ENCODE assay signal across 9 mouse cellular contexts in genomic region chr2:35559551-35559835, GRCm38 (mm10). TPM values are rescaled to one million over a fixed set of nuclear protein-coding genes. Genes with fewer than 3 reads are reported as not detected.
DNase-seq lines count a peak whose midpoint lies in the region; ATAC-seq and TF ChIP-seq lines count a peak whose summit lies in the region.
"Had no signal": no experiment of that assay in that cellular context is flagged by ENCODE, and none has a peak within 500 bp of the region (broad histone marks: within the 10 kb centered on the region; RNA-seq: fewer than 3 reads in every experiment).

No protein-coding gene starts in this region.

- H3K4me1 ChIP-seq in stomach, postnatal 0 days (replicated peaks; ENCODE audit: control insufficient read depth, insufficient read depth) = no peaks in the 10 kb centered on the region; the same call in 1 of the 2 replicates

- H3K4me3 ChIP-seq in stomach, postnatal 0 days (ENCODE audit: low read depth, low read length) = no peak overlapping the region

- TF ChIP-seq CTCF in stomach, postnatal 0 days (IDR thresholded peaks at IDR 0.05; ENCODE audit: low read depth) = no peak

- intact Hi-C loops in heart, postnatal 14 days (cut with DNase I) = no loop called here

- peak overlapping the region; percentile 65; the same call in 1 of the 2 replicates for H3K27ac ChIP-seq in stomach, postnatal 0 days (replicated peaks)

- H3K9me3 ChIP-seq in stomach, postnatal 0 days (ENCODE audit: control insufficient read depth, low read length) = no peaks in the 10 kb centered on the region

- DNase-seq in frontal cortex, postnatal 36 days (ENCODE audit: low spot score in 2 of 2) = no peak
- peak; percentile 38 for DNase-seq in ovary, adult 18-20 months (ENCODE audit: low spot score)
- no peak for DNase-seq in ovary, postnatal 14 days (ENCODE audit: low spot score)
- DNase-seq in heart, postnatal 14 days = peak; percentile 52 to 61
- no peak for DNase-seq in stomach, postnatal 0 days (ENCODE audit: low spot score)
- DNase-seq in B cell, adult 2 months = no peak
- DNase-seq in thymus, postnatal 0 days (ENCODE audit: low spot score) = no peak
- DNase-seq: lung, postnatal 36 days had no signal

- 51% methylated on average over 2 of the region's 2 CpGs for WGBS in stomach, postnatal 0 days

- H3K4me2 ChIP-seq in stomach, postnatal 0 days (replicated peaks; ENCODE audit: low read depth) = peak overlapping the region; percentile 51

- no peaks in the 10 kb centered on the region for H3K36me3 ChIP-seq in stomach, postnatal 0 days (ENCODE audit: control insufficient read depth, insufficient read depth, low read length)

- peak overlapping the region; percentile 45; the same call in 1 of the 2 replicates for H3K9ac ChIP-seq in stomach, postnatal 0 days (ENCODE audit: low read length)

- TF ChIP-seq EP300 in stomach, postnatal 0 days (optimal IDR thresholded peaks at IDR 0.05) = no peak

- no peaks in the 10 kb centered on the region for H3K27me3 ChIP-seq in stomach, postnatal 0 days (ENCODE audit: control insufficient read depth, insufficient read depth, low read length)

- 0 out of 2 replicates have a peak, but pooled peaks have one; percentile 1 for ATAC-seq in frontal cortex, adult (ENCODE audit: low TSS enrichment)
- ATAC-seq in stomach, postnatal 0 days (ENCODE audit: low FRiP score, low TSS enrichment) = no peak

RNA-seq across cellular contexts. Expression of gene Dab2ip, which starts 1.4 kb away (rescaled TPM):
- total RNA-seq in heart, postnatal 14 days (2021) = 10 to 100 TPM; 51.1 to 55.8 TPM
- 46.4 and 48.1 TPM in 2 replicates for polyA plus RNA-seq in stomach, postnatal 0 days (2015; fragmentation: Nextera tagmentation; extraction: Ambion mirVana)
- 15.4 and 19.0 TPM in 2 replicates for polyA plus RNA-seq in thymus, postnatal 0 days (2015; fragmentation: Nextera tagmentation; extraction: Ambion mirVana)

Comparison
In these comparisons a context has a peak if more than half of its experiments do, and no peak if none do; other contexts are left out.
1. DNase-seq: peak in ovary, adult 18-20 months (single experiment) and heart, postnatal 14 days (2 of 2); none in frontal cortex, postnatal 36 days (0 of 2), ovary, postnatal 14 days (single experiment), stomach, postnatal 0 days (single experiment), B cell, adult 2 months (0 of 2) and thymus, postnatal 0 days (single experiment).